Mouse (Mus musculus) ES-E14 (cell line): ENCODE measurements around the gene Esr2.

Source experiments
- CHD2 ChIP-seq: IDR thresholded peaks from 2 replicates; pipeline ENCODE4 v1.6.1; 2014; ENCODE audit warnings: mild to moderate bottlenecking, low read depth, low read length, inconsistent platforms
- MAFK ChIP-seq: IDR thresholded peaks from 2 replicates; pipeline ENCODE4 v1.6.1; 2014; ENCODE audit warnings: mild to moderate bottlenecking, low read depth, low read length, inconsistent platforms; ENCODE audit not compliant: insufficient read depth

DNA sequence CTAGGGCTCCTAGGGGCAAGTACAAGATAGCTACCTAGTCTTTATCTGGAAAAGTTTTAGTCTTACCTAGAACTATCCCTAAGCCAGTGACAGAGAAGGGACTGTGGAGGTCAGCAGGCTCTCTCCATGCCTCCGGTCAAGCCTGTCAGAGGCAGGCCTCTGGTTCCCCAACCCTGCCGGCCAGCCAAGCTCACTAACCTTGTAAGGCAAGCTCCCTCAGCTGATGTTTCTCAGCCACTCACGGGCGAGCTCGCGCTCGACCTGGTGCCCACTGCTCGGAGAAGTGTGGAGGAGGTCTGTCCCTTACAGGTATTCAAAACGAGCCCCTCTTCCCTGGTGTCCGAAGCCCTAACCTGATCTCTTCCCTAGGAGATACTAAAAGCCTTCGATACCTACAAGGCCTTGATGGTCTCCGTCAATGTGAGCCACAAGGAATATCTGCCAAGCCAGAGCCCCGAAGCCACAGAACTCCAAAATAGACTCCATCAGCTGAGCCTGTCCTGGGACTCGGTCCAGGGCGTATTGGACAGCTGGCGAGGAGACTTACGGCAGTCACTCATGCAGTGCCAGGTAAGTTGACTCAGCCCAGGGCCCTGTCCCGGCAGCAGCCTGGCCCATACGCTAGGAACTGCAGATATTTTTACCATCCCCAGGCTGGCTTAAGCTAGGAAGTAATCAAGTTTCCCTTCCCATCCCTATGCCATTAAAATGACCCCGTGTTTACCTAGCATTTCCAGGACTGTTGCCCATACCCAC, 72.3 kb downstream of the Esr2 start:
- TF ChIP-seq CHD2 = no peak
- TF ChIP-seq MAFK = no peak
